Comparison of ENCODE assay signal across 35 mouse cellular contexts in the genomic region with DNA sequence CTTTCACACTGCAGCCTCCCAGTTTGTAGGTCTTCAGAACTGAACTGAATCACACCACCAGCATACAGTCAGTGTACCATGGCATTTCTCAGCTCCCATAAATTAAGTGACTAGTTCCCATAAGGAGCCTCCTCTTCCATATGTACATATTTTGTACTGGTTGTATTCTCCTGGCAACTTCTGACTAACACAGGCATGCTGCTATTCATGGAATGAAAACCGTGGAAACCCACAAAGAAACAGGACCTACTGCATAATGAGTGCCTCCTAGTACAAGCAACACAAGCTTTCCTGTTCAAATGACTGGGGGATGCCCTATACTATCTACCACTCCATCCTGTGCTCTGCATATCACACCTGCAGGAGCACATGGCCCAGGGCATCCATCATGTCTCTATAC. TPM values are rescaled to one million over a fixed set of nuclear protein-coding genes. Genes with fewer than 3 reads are reported as not detected.
A peak's percentile ranks its signal among the peaks of the same experiment; 100 is the strongest.
DNase-seq lines count a peak whose midpoint lies in the region; ATAC-seq and TF ChIP-seq lines count a peak whose summit lies in the region.
"Had no signal": no experiment of that assay in that cellular context is flagged by ENCODE, and none has a peak within 500 bp of the region (broad histone marks: within the 10 kb centered on the region; RNA-seq: fewer than 3 reads in every experiment).

No protein-coding gene starts in this region.

- 35% methylated on average over 1 of the region's 1 CpGs for WGBS in forebrain, postnatal 0 days
- WGBS in forebrain, embryonic 15.5 days, result 65% methylated on average over 1 of the region's 1 CpGs
- 79% methylated on average over 1 of the region's 1 CpGs for WGBS in midbrain, embryonic 11.5 days
- 63% methylated on average over 1 of the region's 1 CpGs for WGBS in midbrain, embryonic 15.5 days

- no peaks in the 10 kb centered on the region for H3K4me1 ChIP-seq in forebrain, postnatal 0 days (ENCODE audit: insufficient read depth)
- no peaks in the 10 kb centered on the region for H3K4me1 ChIP-seq in forebrain, embryonic 15.5 days
- H3K4me1 ChIP-seq in midbrain, embryonic 11.5 days (ENCODE audit: control insufficient read depth, insufficient read depth, low read length), result no peaks in the 10 kb centered on the region
- H3K4me1 ChIP-seq in midbrain, embryonic 15.5 days, result no peaks in the 10 kb centered on the region
- H3K4me1 ChIP-seq: embryonic facial prominence, embryonic 12.5 days; embryonic facial prominence, embryonic 15.5 days; forebrain, embryonic 12.5 days; hindbrain, embryonic 12.5 days; hindbrain, embryonic 15.5 days had no signal

- no peak overlapping the region for H3K9ac ChIP-seq in forebrain, postnatal 0 days
- H3K9ac ChIP-seq in forebrain, embryonic 15.5 days (replicated peaks), result no peak overlapping the region
- H3K9ac ChIP-seq in midbrain, embryonic 11.5 days (ENCODE audit: low read length), result no peak overlapping the region
- no peak overlapping the region for H3K9ac ChIP-seq in midbrain, embryonic 15.5 days
- H3K9ac ChIP-seq: embryonic facial prominence, embryonic 12.5 days; embryonic facial prominence, embryonic 15.5 days; forebrain, embryonic 12.5 days; hindbrain, embryonic 12.5 days; hindbrain, embryonic 15.5 days had no signal

- H3K27ac ChIP-seq in forebrain, postnatal 0 days (ENCODE audit: low read depth, low read length), result no peak overlapping the region
- H3K27ac ChIP-seq in forebrain, embryonic 15.5 days (replicated peaks), result no peak overlapping the region
- no peak overlapping the region for H3K27ac ChIP-seq in midbrain, embryonic 11.5 days (ENCODE audit: low read depth, low read length)
- no peak overlapping the region for H3K27ac ChIP-seq in midbrain, embryonic 15.5 days
- H3K27ac ChIP-seq: embryonic facial prominence, embryonic 12.5 days; embryonic facial prominence, embryonic 15.5 days; forebrain, embryonic 12.5 days; hindbrain, embryonic 12.5 days; hindbrain, embryonic 15.5 days had no signal

- peak; percentile 75 for ATAC-seq in forebrain, postnatal 0 days
- ATAC-seq in forebrain, embryonic 15.5 days (replicated peaks), result no peak
- ATAC-seq in midbrain, embryonic 11.5 days (ENCODE audit: low FRiP score), result no peak
- no peak for ATAC-seq in midbrain, embryonic 15.5 days (replicated peaks)
- peak; percentile 54 for ATAC-seq in Patski
- ATAC-seq: activated CD4-positive, CD25-positive, alpha-beta regulatory T cell, adult 4 months; forebrain, embryonic 16.5 days; intestine, postnatal 0 days had no signal

- no peaks in the 10 kb centered on the region for H3K36me3 ChIP-seq in forebrain, postnatal 0 days (ENCODE audit: insufficient read depth)
- H3K36me3 ChIP-seq in forebrain, embryonic 15.5 days, result no peaks in the 10 kb centered on the region
- H3K36me3 ChIP-seq in midbrain, embryonic 11.5 days (ENCODE audit: control insufficient read depth, insufficient read depth, low read length), result no peaks in the 10 kb centered on the region
- no peaks in the 10 kb centered on the region for H3K36me3 ChIP-seq in midbrain, embryonic 15.5 days (replicated peaks)
- H3K36me3 ChIP-seq: embryonic facial prominence, embryonic 12.5 days; embryonic facial prominence, embryonic 15.5 days; forebrain, embryonic 12.5 days; G1E; hindbrain, embryonic 12.5 days; hindbrain, embryonic 15.5 days had no signal

- H3K27me3 ChIP-seq in forebrain, postnatal 0 days (ENCODE audit: insufficient read depth, low read length), result no peaks in the 10 kb centered on the region
- no peaks in the 10 kb centered on the region for H3K27me3 ChIP-seq in forebrain, embryonic 15.5 days
- H3K27me3 ChIP-seq in midbrain, embryonic 11.5 days (ENCODE audit: control insufficient read depth, insufficient read depth, low read length), result no peaks in the 10 kb centered on the region
- no peaks in the 10 kb centered on the region for H3K27me3 ChIP-seq in midbrain, embryonic 15.5 days (replicated peaks)
- H3K27me3 ChIP-seq in Patski, result no peaks in the 10 kb centered on the region
- H3K27me3 ChIP-seq: CH12.LX; embryonic facial prominence, embryonic 12.5 days; embryonic facial prominence, embryonic 15.5 days; forebrain, embryonic 12.5 days; hindbrain, embryonic 12.5 days; hindbrain, embryonic 15.5 days had no signal

- intact Hi-C loops in gastrocnemius, postnatal 36 days (cut with DNase I), result no loop called here

- H3K4me3 ChIP-seq in forebrain, postnatal 0 days (ENCODE audit: low read depth, low read length), result no peak overlapping the region
- no peak overlapping the region for H3K4me3 ChIP-seq in forebrain, embryonic 15.5 days
- H3K4me3 ChIP-seq in midbrain, embryonic 11.5 days (ENCODE audit: low read depth, low read length), result no peak overlapping the region
- H3K4me3 ChIP-seq in midbrain, embryonic 15.5 days, result no peak overlapping the region
- H3K4me3 ChIP-seq: embryonic facial prominence, embryonic 12.5 days; embryonic facial prominence, embryonic 15.5 days; erythroblast, embryonic 14.5 days; forebrain, embryonic 12.5 days; hindbrain, embryonic 12.5 days; hindbrain, embryonic 15.5 days had no signal

- TF ChIP-seq CTCF in forebrain, postnatal 0 days (IDR thresholded peaks at IDR 0.05; ENCODE audit: low read depth), result no peak
- TF ChIP-seq CTCF in Patski (IDR thresholded peaks at IDR 0.05), result no peak

- H3K9me3 ChIP-seq in forebrain, postnatal 0 days (ENCODE audit: low read length), result no peaks in the 10 kb centered on the region
- H3K9me3 ChIP-seq in forebrain, embryonic 15.5 days, result no peaks in the 10 kb centered on the region
- no peaks in the 10 kb centered on the region for H3K9me3 ChIP-seq in midbrain, embryonic 11.5 days (ENCODE audit: control insufficient read depth, low read length)
- no peaks in the 10 kb centered on the region for H3K9me3 ChIP-seq in midbrain, embryonic 15.5 days
- H3K9me3 ChIP-seq: embryonic facial prominence, embryonic 12.5 days; embryonic facial prominence, embryonic 15.5 days; forebrain, embryonic 12.5 days; hindbrain, embryonic 12.5 days; hindbrain, embryonic 15.5 days had no signal

- DNase-seq in forebrain, postnatal 0 days, result peak; percentile 56
- peak; percentile 26 for DNase-seq in midbrain, embryonic 11.5 days (ENCODE audit: low spot score, missing footprints)
- DNase-seq in Patski (ENCODE audit: low read depth, low spot score), result no peak
- DNase-seq in gastrocnemius, postnatal 36 days, result no peak
- DNase-seq in cerebellum, postnatal 14 days, result no peak
- DNase-seq: adrenal gland, adult 8-10 months; adrenal gland, postnatal 25 days; B cell, adult 2 months; cerebellum, adult 18-20 months; cerebellum, adult 9-10 months; cerebellum, postnatal 25 days; gastrocnemius, postnatal 14 days had no signal

- H3K4me2 ChIP-seq in forebrain, postnatal 0 days (ENCODE audit: low read depth), result no peak overlapping the region
- H3K4me2 ChIP-seq in forebrain, embryonic 15.5 days (replicated peaks), result no peak overlapping the region
- no peak overlapping the region for H3K4me2 ChIP-seq in midbrain, embryonic 11.5 days
- H3K4me2 ChIP-seq in midbrain, embryonic 15.5 days, result no peak overlapping the region
- H3K4me2 ChIP-seq: embryonic facial prominence, embryonic 12.5 days; embryonic facial prominence, embryonic 15.5 days; forebrain, embryonic 12.5 days; heart, embryonic 11.5 days; hindbrain, embryonic 12.5 days; hindbrain, embryonic 15.5 days had no signal

- POLR2A ChIA-PET in Patski (lab: Charles Lee), result interaction anchor here (0.6 to 2.0 kb wide), 2 partner anchors 32 to 40 kb away, joined by 3 to 5 read pairs; no protein-coding TSS in a partner anchor

- CTCF ChIA-PET in Patski (lab: Charles Lee), result interaction anchor here (0.7 to 2.2 kb wide), 3 partner anchors 9 to 84 kb away, joined by 3 to 8 read pairs (median 3); no protein-coding TSS in a partner anchor

- in situ Hi-C loops in Patski (cut with MboI; ENCODE audit: low pct_unique_long_range_greater_than_20kb), result no loop called here

RNA-seq across cellular contexts. Expression of a gene that starts 25.9 kb away (rescaled TPM):
- total RNA-seq in forebrain, postnatal 0 days (2014; rRNA removed), result 0.14 TPM in 1 of 2 replicates, not detected in the other
- not detected in 2 replicates for polyA plus RNA-seq in forebrain, postnatal 0 days (2015; fragmentation: Nextera tagmentation; extraction: Ambion mirVana)
- polyA plus RNA-seq in forebrain, embryonic 15.5 days (2015; fragmentation: Nextera tagmentation; extraction: Ambion mirVana), result not detected in 2 replicates
- not detected in 2 replicates for polyA plus RNA-seq in midbrain, embryonic 11.5 days (2014; fragmentation: Nextera tagmentation; extraction: Ambion mirVana)
- polyA plus RNA-seq in midbrain, embryonic 15.5 days (2015; fragmentation: Nextera tagmentation; extraction: Ambion mirVana), result not detected in 2 replicates
- polyA plus RNA-seq in Patski (2021), result not detected
- total RNA-seq in gastrocnemius, postnatal 36 days (2021), result not detected
- total RNA-seq: adrenal gland, adult 8-10 months; adrenal gland, postnatal 25 days; CH12.LX; common myeloid progenitor, adult 5-6 weeks; G1E; gastrocnemius, adult 18-20 months; gastrocnemius, postnatal 14 days; heart, adult 8-10 months; heart, postnatal 25 days; hematopoietic stem cell, adult 5-6 weeks had no signal
- polyA plus RNA-seq: activated CD4-positive, CD25-positive, alpha-beta regulatory T cell, adult 4 months; embryonic facial prominence, embryonic 12.5 days; erythroblast, embryonic 14.5 days; forebrain, embryonic 12.5 days; forebrain, embryonic 16.5 days; G1E; gonadal fat pad, adult 2 months; heart, embryonic 11.5 days; heart, embryonic 14.5 days; heart, postnatal 0 days; hindbrain, embryonic 12.5 days; hindbrain, embryonic 15.5 days; intestine, embryonic 14.5 days; intestine, postnatal 0 days had no signal

RNA-seq across cellular contexts. Expression of a gene that starts 52.1 kb away (rescaled TPM):
- 2.6 and 20.2 TPM in 2 replicates for total RNA-seq in forebrain, postnatal 0 days (2014; rRNA removed)
- polyA plus RNA-seq in forebrain, postnatal 0 days (2015; fragmentation: Nextera tagmentation; extraction: Ambion mirVana), result 0.33 and 0.50 TPM in 2 replicates
- 0.63 and 2.1 TPM in 2 replicates for polyA plus RNA-seq in forebrain, embryonic 15.5 days (2015; fragmentation: Nextera tagmentation; extraction: Ambion mirVana)
- not detected in 2 replicates for polyA plus RNA-seq in midbrain, embryonic 11.5 days (2014; fragmentation: Nextera tagmentation; extraction: Ambion mirVana)
- polyA plus RNA-seq in midbrain, embryonic 15.5 days (2015; fragmentation: Nextera tagmentation; extraction: Ambion mirVana), result 0.23 and 0.24 TPM in 2 replicates
- not detected for polyA plus RNA-seq in Patski (2021)
- total RNA-seq in gastrocnemius, postnatal 36 days (2021), result not detected
- total RNA-seq: adrenal gland, postnatal 25 days; CH12.LX; common myeloid progenitor, adult 5-6 weeks; gastrocnemius, adult 18-20 months; gastrocnemius, postnatal 14 days; heart, adult 8-10 months; heart, postnatal 25 days had no signal
- polyA plus RNA-seq: activated CD4-positive, CD25-positive, alpha-beta regulatory T cell, adult 4 months; erythroblast, embryonic 14.5 days; forebrain, embryonic 12.5 days; G1E; gonadal fat pad, adult 2 months; heart, embryonic 11.5 days; heart, embryonic 14.5 days; heart, postnatal 0 days; hindbrain, embryonic 12.5 days; intestine, postnatal 0 days had no signal

Comparison
In these comparisons a context has a peak if more than half of its experiments do, and no peak if none do; other contexts are left out.
1. ATAC-seq: peak in forebrain, postnatal 0 days (single experiment) and Patski (single experiment); none in forebrain, embryonic 15.5 days (single experiment), midbrain, embryonic 11.5 days (single experiment) and midbrain, embryonic 15.5 days (single experiment).
2. DNase-seq: peak in forebrain, postnatal 0 days (single experiment) and midbrain, embryonic 11.5 days (single experiment); none in Patski (single experiment), gastrocnemius, postnatal 36 days (0 of 2) and cerebellum, postnatal 14 days (0 of 2).